Mouse (Mus musculus) heart, adult 2 months (tissue): ENCODE results near the gene Plscr4.

Experiments
- CTCF ChIP-seq: fragments of 200-600 bp; IDR thresholded peaks from 2 replicates; pipeline ENCODE4 v1.8.1; 2022; ENCODE audit warnings: antibody characterized with exemption, mild to moderate bottlenecking, moderate library complexity
- POLR2A ChIP-seq: fragments of 200-500 bp; IDR thresholded peaks from 2 replicates; pipeline ENCODE4 v1.6.1; 2011; ENCODE audit warnings: mild to moderate bottlenecking, low read depth, low read length, control low read depth; ENCODE audit not compliant: insufficient read depth

DNA sequence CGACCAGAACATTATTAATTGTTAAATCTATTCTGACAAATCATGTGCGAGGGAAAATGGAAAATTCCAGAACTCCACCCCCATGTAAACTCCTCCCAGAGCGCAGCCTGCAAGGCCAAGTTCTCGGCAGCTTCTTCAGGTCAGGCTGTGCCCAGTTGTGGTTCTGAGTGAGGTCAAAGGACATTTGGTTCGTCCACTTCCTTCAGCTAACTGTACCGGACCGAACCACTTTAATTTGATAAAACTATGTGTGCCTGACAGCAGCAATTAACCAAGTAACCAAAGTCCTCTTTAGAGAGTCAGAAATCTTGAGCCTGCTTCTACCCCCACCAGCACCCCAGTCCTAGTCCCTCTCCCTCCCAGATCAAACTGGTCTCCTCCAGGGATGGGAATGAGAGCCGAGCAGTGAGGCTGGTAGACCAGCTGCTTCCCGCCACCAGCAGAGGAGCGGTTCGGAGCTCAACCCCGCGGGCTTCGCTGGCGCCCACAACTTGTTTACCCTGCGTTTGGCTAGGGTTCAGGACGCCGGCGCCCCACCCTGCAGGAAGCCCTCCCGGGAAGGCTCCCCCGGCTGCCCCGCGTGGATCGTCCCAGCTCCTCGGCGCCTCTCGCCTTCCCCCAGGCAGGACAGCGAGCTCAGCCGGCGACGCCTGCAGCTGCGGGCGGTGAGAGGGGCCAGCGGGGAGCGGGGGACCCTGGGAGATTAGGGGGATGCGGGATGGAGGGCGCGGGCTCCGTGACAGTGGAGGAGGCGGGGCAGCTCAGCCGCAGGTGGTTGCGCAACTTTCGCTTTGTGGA lies at the start of gene Plscr4:
- TF ChIP-seq POLR2A (peak; percentile 99), CTCF (peak; percentile 32)
